Mouse (Mus musculus) midbrain, embryonic 10.5 days (tissue): Measurements from ENCODE around the gene Prpf6. TPM values are rescaled to one million over a fixed set of nuclear protein-coding genes. Genes with fewer than 3 reads are reported as not detected.
A peak's percentile ranks its signal among the peaks of the same experiment; 100 is the strongest.

Experiments used
- DNase-seq: peaks from one replicate; pipeline ENCODE4 v3.0.0-alpha.2; 2017; ENCODE audit warnings: low spot score
- H3K27ac ChIP-seq: fragments of 300-500 bp; sonication (generic); replicated peaks from 2 replicates; pipeline ENCODE4 v1.5.1; 2016; ENCODE audit warnings: mild to moderate bottlenecking
- H3K27me3 ChIP-seq: fragments of 300-500 bp; sonication (generic); 2 replicates; pipeline ENCODE4 v1.6.1; 2016; ENCODE audit warnings: low read depth, mild to moderate bottlenecking; ENCODE audit not compliant: poor library complexity, severe bottlenecking
- H3K36me3 ChIP-seq: fragments of 300-500 bp; sonication (generic); 2 replicates; pipeline ENCODE4 v1.6.1; 2016; ENCODE audit warnings: mild to moderate bottlenecking, moderate library complexity
- H3K4me1 ChIP-seq: fragments of 300-500 bp; sonication (generic); 2 replicates; pipeline ENCODE4 v1.6.1; 2016
- H3K4me3 ChIP-seq: fragments of 300-500 bp; sonication (generic); 2 replicates; pipeline ENCODE4 v1.5.1; 2016; ENCODE audit warnings: mild to moderate bottlenecking, moderate library complexity
- H3K9me3 ChIP-seq: fragments of 300-500 bp; sonication (generic); replicated peaks from 2 replicates; pipeline ENCODE4 v1.6.1; 2016; ENCODE audit warnings: mild to moderate bottlenecking
- WGBS: fragments of 180-500 bp; shearing (Covaris S2); methylation state at CpG from one replicate; pipeline ENCODE4 v1.1.7; 2016; 5-methylcytosine and 5-hydroxymethylcytosine counted together
- microRNA-seq: library from miRNA; unstranded; fragments of <30 nt; microRNA quantifications from one replicate; pipeline ENCODE4, GENCODE M21; 2017
- polyA plus RNA-seq: library from polyadenylated mRNA; unstranded; fragments of >200 nt; fragmentation: Nextera tagmentation; extraction: Ambion mirVana; gene quantifications from 2 replicates; pipeline ENCODE4 v1.2.1, GENCODE M21; 2016

Gene Prpf6
- polyA plus RNA-seq, 1 experiment from 2014 or later, result 82.0 TPM

- peaks cover 17% of the 10 kb centered on the region for H3K27me3 ChIP-seq
- H3K4me1 ChIP-seq, result peaks cover 31% of the 10 kb centered on the region
- H3K4me3 ChIP-seq, result no peak overlapping the region
- WGBS, result 89% methylated on average over 4 of the region's 4 CpGs
- H3K36me3 ChIP-seq, result peaks cover 32% of the 10 kb centered on the region
- H3K27ac ChIP-seq, result no peak overlapping the region
- no peak for DNase-seq
- H3K9me3 ChIP-seq, result no peaks in the 10 kb centered on the region
These were observed 99.9 kb downstream of the Prpf6 start for GRCm38 (mm10) chr2:181691571-181691970.

- no peak for DNase-seq
- no peak overlapping the region for H3K27ac ChIP-seq
- H3K36me3 ChIP-seq, result peaks cover 24% of the 10 kb centered on the region
- H3K4me1 ChIP-seq, result peaks cover 31% of the 10 kb centered on the region
- H3K27me3 ChIP-seq, result peaks cover 25% of the 10 kb centered on the region
- WGBS, result 90% methylated on average over 3 of the region's 3 CpGs
- H3K4me3 ChIP-seq, result peak overlapping the region; percentile 72; the same call in 1 of the 2 replicates
- H3K9me3 ChIP-seq, result no peaks in the 10 kb centered on the region
These were observed 100.6 kb downstream of the Prpf6 start for GRCm38 (mm10) chr2:181692304-181692703.

GRCm38 (mm10) chr2:181693339-181694280 lies 101.9 kb downstream of the Prpf6 start, which contains the start of gene Rgs19:
Gene Rgs19, minus strand, starts transcription at chr2:181693977.
- H3K27me3 ChIP-seq, result peaks cover 25% of the 10 kb centered on the region
- peak within 1 kb of the TSS; percentile 92 for H3K27ac ChIP-seq
- DNase-seq, result peak; percentile 84

GRCm38 (mm10) chr2:181694581-181694980 lies 102.9 kb downstream of the Prpf6 start:
- Histone ChIP-seq H3K4me1 (peaks cover 36% of the 10 kb centered on the region), H3K36me3 (peaks cover 2% of the 10 kb centered on the region; the same call in 1 of the 2 replicates), H3K4me3 (peak overlapping the region; percentile 72; the same call in 1 of the 2 replicates)

More at GRCm38 (mm10) chr2:181693339-181694280, 101.9 kb downstream of the Prpf6 start, which contains the start of gene Rgs19:
- H3K36me3 ChIP-seq, result peaks cover 11% of the 10 kb centered on the region
- H3K9me3 ChIP-seq, result no peaks in the 10 kb centered on the region
- WGBS, result under 1% methylated on average over 72 of the region's 75 CpGs
- H3K4me1 ChIP-seq, result peaks cover 36% of the 10 kb centered on the region
- H3K4me3 ChIP-seq, result peak within 1 kb of the TSS; percentile 72

GRCm38 (mm10) chr2:181695776-181696175 lies 104.1 kb downstream of the Prpf6 start:
- no peak overlapping the region for H3K27ac ChIP-seq
- H3K4me3 ChIP-seq, result no peak overlapping the region
- no peaks in the 10 kb centered on the region for H3K9me3 ChIP-seq
- H3K27me3 ChIP-seq, result peaks cover 25% of the 10 kb centered on the region
- DNase-seq, result no peak
- peaks cover 36% of the 10 kb centered on the region for H3K4me1 ChIP-seq
- no peaks in the 10 kb centered on the region for H3K36me3 ChIP-seq
- whole genome bisulfite sequencing, result 72% methylated on average over 1 of the region's 1 CpGs

More at GRCm38 (mm10) chr2:181694581-181694980, 102.9 kb downstream of the Prpf6 start:
- H3K27me3 ChIP-seq, result peaks cover 25% of the 10 kb centered on the region
- no peak overlapping the region for H3K27ac ChIP-seq
- H3K9me3 ChIP-seq, result no peaks in the 10 kb centered on the region
- DNase-seq, result no peak
- 86% methylated on average over 3 of the region's 3 CpGs for WGBS

GRCm38 (mm10) chr2:181696801-181697420 lies 105.2 kb downstream of the Prpf6 start:
- H3K4me1 ChIP-seq, result peaks cover 31% of the 10 kb centered on the region
- peaks cover 25% of the 10 kb centered on the region for H3K27me3 ChIP-seq
- no peak overlapping the region for H3K4me3 ChIP-seq
- H3K27ac ChIP-seq, result no peak overlapping the region
- no peak for DNase-seq
- H3K36me3 ChIP-seq, result no peaks in the 10 kb centered on the region
- H3K9me3 ChIP-seq, result no peaks in the 10 kb centered on the region
- WGBS, result 78% methylated on average over 33 of the region's 33 CpGs

GRCm38 (mm10) chr2:181698241-181698640 lies 106.6 kb downstream of the Prpf6 start, which contains the start of gene Lkaaear1:
Gene Lkaaear1, minus strand, starts transcription at chr2:181698442.
- H3K27me3 ChIP-seq, result peaks cover 25% of the 10 kb centered on the region
- DNase-seq, result no peak
- 46% methylated on average over 5 of the region's 5 CpGs for WGBS
- no peaks in the 10 kb centered on the region for H3K36me3 ChIP-seq
- H3K4me1 ChIP-seq, result peaks cover 19% of the 10 kb centered on the region
- H3K9me3 ChIP-seq, result no peaks in the 10 kb centered on the region
- no peak within 1 kb of the TSS for H3K4me3 ChIP-seq
- no peak within 1 kb of the TSS for H3K27ac ChIP-seq

Small RNAs within 50 kb of the gene (microRNA-seq; reads per million reads assigned to microRNA genes)
- gene Mir7006, result not detected

Other genes with a start within 250 kb of the Prpf6 start
- gene Zgpat, start 226.9 kb upstream of the Prpf6 start, polyA plus RNA-seq, result 45.0 and 50.5 TPM in 2 replicates
- 79.2 and 85.6 TPM in 2 replicates for gene Arfrp1, start 226.5 kb upstream of the Prpf6 start, polyA plus RNA-seq
- 26.0 and 32.2 TPM in 2 replicates for gene Lime1, start 211.8 kb upstream of the Prpf6 start, polyA plus RNA-seq
- 16.8 and 19.0 TPM in 2 replicates for gene Zbtb46, start 132.4 kb upstream of the Prpf6 start, polyA plus RNA-seq
- 0.07 TPM in 1 of 2 replicates, not detected in the other for gene Abhd16b, start 98.7 kb upstream of the Prpf6 start, polyA plus RNA-seq
- 164 and 167 TPM in 2 replicates for gene Tpd52l2, start 94.7 kb upstream of the Prpf6 start, polyA plus RNA-seq
- gene Dnajc5, start 71.4 kb upstream of the Prpf6 start, polyA plus RNA-seq, result 95.6 and 110 TPM in 2 replicates
- gene Uckl1, start 7.0 kb upstream of the Prpf6 start, polyA plus RNA-seq, result 49.8 and 59.3 TPM in 2 replicates
- gene Zfp512b, start 935 bp downstream of the Prpf6 start, polyA plus RNA-seq, result 34.6 and 48.0 TPM in 2 replicates
- 36.4 and 56.1 TPM in 2 replicates for gene Samd10, start 7.3 kb downstream of the Prpf6 start, polyA plus RNA-seq
- 0.19 and 0.32 TPM in 2 replicates for gene Gm29797, start 65.2 kb downstream of the Prpf6 start, polyA plus RNA-seq
- gene Sox18, start 79.8 kb downstream of the Prpf6 start, polyA plus RNA-seq, result 17.6 and 18.8 TPM in 2 replicates
- 14.5 and 18.0 TPM in 2 replicates for gene Tcea2, start 88.4 kb downstream of the Prpf6 start, polyA plus RNA-seq
- 74.5 and 81.1 TPM in 2 replicates for gene Rgs19, start 102.1 kb downstream of the Prpf6 start, polyA plus RNA-seq
- not detected in 2 replicates for gene Lkaaear1, start 106.6 kb downstream of the Prpf6 start, polyA plus RNA-seq
- 6.4 and 14.5 TPM in 2 replicates for gene Oprl1, start 123.1 kb downstream of the Prpf6 start, polyA plus RNA-seq
- 14.3 and 33.2 TPM in 2 replicates for gene Myt1, start 171.5 kb downstream of the Prpf6 start, polyA plus RNA-seq
- 24.8 and 29.7 TPM in 2 replicates for gene Pcmtd2, start 246.0 kb downstream of the Prpf6 start, polyA plus RNA-seq